Mouse (Mus musculus) midbrain, postnatal 0 days (tissue): Measurements from ENCODE around the gene Atp8b5. TPM values are rescaled to one million over a fixed set of nuclear protein-coding genes. Genes with fewer than 3 reads are reported as not detected.

Source experiments
- ATAC-seq: fragments of 200-750 bp; cut with Nextera tagmentation; 2 replicates; pipeline ENCODE4 v1.8.0; 2017; ENCODE audit warnings: moderate number of reproducible peaks, mild to moderate bottlenecking, moderate TSS enrichment, moderate library complexity; ENCODE audit not compliant: low FRiP score
- DNase-seq: peaks from one replicate; pipeline ENCODE4 v3.0.0-alpha.2; 2015; ENCODE audit warnings: low spot score
- H3K27ac ChIP-seq: fragments of 300-500 bp; sonication (generic); 2 replicates; pipeline ENCODE4 v1.5.1; 2014; ENCODE audit warnings: low read depth, mild to moderate bottlenecking, low read length, mixed read lengths
- H3K27me3 ChIP-seq: fragments of 300-500 bp; sonication (generic); 2 replicates; pipeline ENCODE4 v1.6.1; 2014; ENCODE audit warnings: low read length, control low read depth, mixed read lengths; ENCODE audit not compliant: insufficient read depth
- H3K36me3 ChIP-seq: fragments of 300-500 bp; sonication (generic); 2 replicates; pipeline ENCODE4 v1.6.1; 2014; ENCODE audit warnings: low read length, control low read depth, mixed read lengths; ENCODE audit not compliant: insufficient read depth
- H3K4me1 ChIP-seq: fragments of 300-500 bp; sonication (generic); 2 replicates; pipeline ENCODE4 v1.6.1; 2014; ENCODE audit warnings: mild to moderate bottlenecking, control low read depth, antibody characterized with exemption, low read length, mixed read lengths; ENCODE audit not compliant: insufficient read depth
- H3K4me2 ChIP-seq: fragments of 300-500 bp; sonication (generic); 2 replicates; pipeline ENCODE4 v1.6.1; 2014; ENCODE audit warnings: low read depth, mild to moderate bottlenecking, low read length, mixed read lengths; ENCODE audit not compliant: poor library complexity, severe bottlenecking
- H3K4me3 ChIP-seq: fragments of 300-500 bp; sonication (generic); 2 replicates; pipeline ENCODE4 v1.5.1; 2014; ENCODE audit warnings: low read depth, mild to moderate bottlenecking, low read length, moderate library complexity
- H3K9ac ChIP-seq: fragments of 300-500 bp; sonication (generic); replicated peaks from 2 replicates; pipeline ENCODE4 v1.6.1; 2014; ENCODE audit warnings: mild to moderate bottlenecking, low read length, moderate library complexity, mixed read lengths; ENCODE audit not compliant: poor library complexity, severe bottlenecking
- H3K9me3 ChIP-seq: fragments of 300-500 bp; sonication (generic); 2 replicates; pipeline ENCODE4 v1.6.1; 2016; ENCODE audit warnings: low read length, control low read depth
- CTCF ChIP-seq: IDR thresholded peaks from 2 replicates; pipeline ENCODE4 v1.5.1; 2016; ENCODE audit warnings: antibody characterized with exemption, mild to moderate bottlenecking
- WGBS: fragments of 180-500 bp; shearing (Covaris S2); extraction: QIAGEN DNeasy Blood & Tissue Kit; methylation state at CpG from one replicate; pipeline ENCODE4 v1.1.7; 2014; 5-methylcytosine and 5-hydroxymethylcytosine counted together
- polyA plus RNA-seq: library from polyadenylated mRNA; unstranded; fragments of >200 nt; fragmentation: Nextera tagmentation; extraction: Ambion mirVana; gene quantifications from 2 replicates; pipeline ENCODE4 v1.2.1, GENCODE M21; 2015
- total RNA-seq: library from RNA; depleted of rRNA; stranded (reverse); fragments of >200 nt; gene quantifications from 2 replicates; pipeline ENCODE4 v1.2.3, GENCODE M21; 2014

Atp8b5 gene
- total and polyA plus RNA-seq, 2 experiments from 2014 or later, result 0.44 to 0.54 TPM

DNA sequence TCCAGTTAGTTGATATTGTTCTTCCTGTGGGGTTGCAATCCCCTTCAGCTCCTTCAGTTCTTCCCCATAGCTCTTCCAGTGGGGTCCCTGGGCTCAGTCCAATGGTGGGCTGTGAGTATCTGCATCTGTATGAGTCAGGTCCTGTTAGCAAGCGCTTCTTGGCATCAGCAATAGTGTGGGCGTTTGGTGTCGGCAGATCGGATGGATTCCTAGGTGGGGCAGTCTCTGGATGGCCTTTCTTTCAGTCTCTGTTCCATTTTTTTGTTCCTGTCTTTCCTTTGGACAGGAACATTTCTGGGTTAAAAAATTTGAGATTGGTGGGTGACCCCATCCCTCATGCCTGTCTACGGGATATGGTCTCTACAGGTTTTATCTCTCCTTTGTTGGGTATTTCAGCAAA lies 18.5 kb downstream of the Atp8b5 start:
- no peak for ATAC-seq
- no peak for TF ChIP-seq CTCF
- 96% methylated on average over 5 of the region's 5 CpGs for WGBS

DNA sequence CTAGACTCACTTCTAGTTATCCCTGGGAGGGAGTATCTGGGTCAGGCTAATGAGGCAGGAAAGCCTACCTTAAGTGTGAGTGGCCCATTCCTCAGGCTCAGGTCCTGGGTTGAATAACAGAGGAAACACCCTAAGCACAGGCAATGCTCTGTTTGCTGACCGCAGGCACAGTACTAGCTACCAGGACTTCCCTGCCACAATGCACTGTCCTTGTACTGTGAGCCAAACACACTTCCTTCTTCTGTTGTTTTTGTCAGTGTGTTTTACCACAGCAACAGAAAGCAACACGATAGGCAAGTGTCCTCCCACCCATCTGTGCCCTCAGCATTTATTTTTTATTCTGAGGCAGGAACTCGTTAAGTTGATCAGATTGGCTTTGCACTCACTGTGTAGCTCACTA lies 20.3 kb downstream of the Atp8b5 start:
- ATAC-seq (no peak), DNase-seq (no peak)
- no peaks in the 10 kb centered on the region for H3K36me3 ChIP-seq
- no peak overlapping the region for H3K4me3 ChIP-seq
- 73% methylated on average over 3 of the region's 3 CpGs for WGBS
- no peaks in the 10 kb centered on the region for H3K4me1 ChIP-seq
- no peak overlapping the region for H3K4me2 ChIP-seq
- TF ChIP-seq CTCF, result no peak
- H3K9ac ChIP-seq, result no peak overlapping the region
- H3K9me3 ChIP-seq, result no peaks in the 10 kb centered on the region
- H3K27ac ChIP-seq, result no peak overlapping the region
- no peaks in the 10 kb centered on the region for H3K27me3 ChIP-seq

More for the DNA sequence above, 18.5 kb downstream of the Atp8b5 start:
- no peak overlapping the region for H3K9ac ChIP-seq
- H3K27ac ChIP-seq, result no peak overlapping the region
- H3K4me2 ChIP-seq, result no peak overlapping the region
- H3K36me3 ChIP-seq, result no peaks in the 10 kb centered on the region
- H3K4me3 ChIP-seq, result no peak overlapping the region
- H3K27me3 ChIP-seq, result no peaks in the 10 kb centered on the region
- no peak for DNase-seq
- no peaks in the 10 kb centered on the region for H3K4me1 ChIP-seq
- no peaks in the 10 kb centered on the region for H3K9me3 ChIP-seq

- DNase-seq (no peak), ATAC-seq (no peak)
- Histone ChIP-seq H3K4me2 (no peak overlapping the region), H3K4me3 (no peak overlapping the region), H3K4me1 (no peaks in the 10 kb centered on the region), H3K9ac (no peak overlapping the region), H3K27me3 (no peaks in the 10 kb centered on the region), H3K9me3 (no peaks in the 10 kb centered on the region), H3K36me3 (no peaks in the 10 kb centered on the region), H3K27ac (no peak overlapping the region)
- 42% methylated on average over 6 of the region's 6 CpGs for WGBS
- TF ChIP-seq CTCF, result peak; percentile 38
These were observed 27.0 kb downstream of the Atp8b5 start for GRCm38 (mm10) chr4:43294001-43294400.

GRCm38 (mm10) chr4:43309696-43310338 lies 42.9 kb downstream of the Atp8b5 start:
- peak; percentile 66; the same call in 1 of the 2 replicates for ATAC-seq
- WGBS, result 12% methylated on average over 11 of the region's 11 CpGs
- H3K4me2 ChIP-seq, result no peak overlapping the region

GRCm38 (mm10) chr4:43321536-43321935 lies 54.6 kb downstream of the Atp8b5 start:
- no peak for TF ChIP-seq CTCF
- H3K27ac ChIP-seq, result no peak overlapping the region
- H3K4me2 ChIP-seq, result no peak overlapping the region
- no peak overlapping the region for H3K9ac ChIP-seq
- H3K9me3 ChIP-seq, result no peaks in the 10 kb centered on the region
- H3K27me3 ChIP-seq, result no peaks in the 10 kb centered on the region
- H3K36me3 ChIP-seq, result no peaks in the 10 kb centered on the region
- ATAC-seq, result no peak
- H3K4me1 ChIP-seq, result no peaks in the 10 kb centered on the region
- H3K4me3 ChIP-seq, result no peak overlapping the region
- WGBS, result 82% methylated on average over 4 of the region's 4 CpGs
- no peak for DNase-seq

More at GRCm38 (mm10) chr4:43309696-43310338, 42.9 kb downstream of the Atp8b5 start:
- Histone ChIP-seq H3K27ac (peak overlapping the region; percentile 27; the same call in 1 of the 2 replicates), H3K4me3 (no peak overlapping the region), H3K27me3 (no peaks in the 10 kb centered on the region), H3K4me1 (0 out of 2 replicates have a peak, but pooled peaks cover 4% of the 10 kb centered on the region), H3K36me3 (no peaks in the 10 kb centered on the region), H3K9ac (no peak overlapping the region), H3K9me3 (no peaks in the 10 kb centered on the region)
- DNase-seq, result peak; percentile 34
- no peak for TF ChIP-seq CTCF

DNA sequence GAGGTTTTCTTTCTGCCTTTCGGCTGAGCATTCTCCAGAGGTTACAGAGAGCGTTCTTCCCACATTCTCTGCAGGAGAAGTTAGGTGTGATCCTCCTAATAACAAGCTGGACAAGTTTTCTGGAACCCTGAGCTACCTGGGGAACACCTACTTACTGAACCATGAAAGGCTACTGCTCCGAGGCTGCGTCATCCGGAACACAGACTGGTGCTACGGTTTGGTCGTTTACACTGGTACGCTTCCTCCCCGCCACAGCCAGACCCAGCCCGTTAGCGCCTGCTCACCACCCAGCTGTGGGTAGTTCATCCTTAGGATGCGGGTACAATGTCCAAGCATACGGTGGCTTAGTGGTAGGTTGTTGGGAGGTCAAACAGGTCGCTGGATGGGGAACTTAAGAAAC lies 55.4 kb downstream of the Atp8b5 start:
- Histone ChIP-seq H3K4me2 (no peak overlapping the region), H3K36me3 (no peaks in the 10 kb centered on the region), H3K9me3 (no peaks in the 10 kb centered on the region), H3K9ac (no peak overlapping the region), H3K27me3 (no peaks in the 10 kb centered on the region), H3K4me1 (no peaks in the 10 kb centered on the region), H3K27ac (no peak overlapping the region), H3K4me3 (no peak overlapping the region)
- TF ChIP-seq CTCF, result no peak
- WGBS, result 87% methylated on average over 14 of the region's 14 CpGs
- ATAC-seq, result no peak
- no peak for DNase-seq
